Mouse (Mus musculus) hindbrain, embryonic 14.5 days (tissue): ENCODE measurements at regions not wholly inside any gene's neighbourhood (a gene's known extent, or its start where the extent isn't known, plus 50 kb on each side); places are given as distances from the start of the nearest gene placed in this dataset.

ENCODE experiments used
- ATAC-seq: fragments of 200-750 bp; cut with Nextera tagmentation; 2 replicates; pipeline ENCODE4 v1.8.0; 2017; ENCODE audit warnings: moderate number of reproducible peaks, mild to moderate bottlenecking, moderate TSS enrichment, moderate library complexity; ENCODE audit not compliant: low FRiP score
- DNase-seq: peaks from one replicate; pipeline ENCODE4 v3.0.0-alpha.2; 2015; ENCODE audit warnings: low spot score
- H3K27ac ChIP-seq: fragments of 300-500 bp; sonication (generic); 2 replicates; pipeline ENCODE4 v1.5.1; 2014; ENCODE audit warnings: mild to moderate bottlenecking, moderate library complexity
- H3K27me3 ChIP-seq: fragments of 300-500 bp; sonication (generic); 2 replicates; pipeline ENCODE4 v1.6.1; 2014; ENCODE audit warnings: mild to moderate bottlenecking, low read length, mixed read lengths; ENCODE audit not compliant: control insufficient read depth, insufficient read depth
- H3K36me3 ChIP-seq: fragments of 300-500 bp; sonication (generic); replicated peaks from 2 replicates; pipeline ENCODE4 v1.6.1; 2014; ENCODE audit not compliant: control insufficient read depth, insufficient read depth
- H3K4me1 ChIP-seq: fragments of 300-500 bp; sonication (generic); replicated peaks from 2 replicates; pipeline ENCODE4 v1.6.1; 2014; ENCODE audit warnings: antibody characterized with exemption, low read length, mixed read lengths; ENCODE audit not compliant: control insufficient read depth, insufficient read depth
- H3K4me2 ChIP-seq: fragments of 300-500 bp; sonication (generic); replicated peaks from 2 replicates; pipeline ENCODE4 v1.6.1; 2014; ENCODE audit warnings: mild to moderate bottlenecking, moderate library complexity
- H3K4me3 ChIP-seq: fragments of 300-500 bp; sonication (generic); replicated peaks from 2 replicates; pipeline ENCODE4 v1.5.1; 2014; ENCODE audit warnings: mild to moderate bottlenecking, low read length
- H3K9ac ChIP-seq: fragments of 300-500 bp; sonication (generic); 2 replicates; pipeline ENCODE4 v1.6.1; 2014
- H3K9me3 ChIP-seq: fragments of 300-500 bp; sonication (generic); 2 replicates; pipeline ENCODE4 v1.6.1; 2016; ENCODE audit warnings: low read length; ENCODE audit not compliant: control insufficient read depth
- WGBS: fragments of 180-500 bp; shearing (Covaris S2); extraction: QIAGEN DNeasy Blood & Tissue Kit; methylation state at CpG from one replicate; pipeline ENCODE4 v1.1.7; 2014; 5-methylcytosine and 5-hydroxymethylcytosine counted together

DNA sequence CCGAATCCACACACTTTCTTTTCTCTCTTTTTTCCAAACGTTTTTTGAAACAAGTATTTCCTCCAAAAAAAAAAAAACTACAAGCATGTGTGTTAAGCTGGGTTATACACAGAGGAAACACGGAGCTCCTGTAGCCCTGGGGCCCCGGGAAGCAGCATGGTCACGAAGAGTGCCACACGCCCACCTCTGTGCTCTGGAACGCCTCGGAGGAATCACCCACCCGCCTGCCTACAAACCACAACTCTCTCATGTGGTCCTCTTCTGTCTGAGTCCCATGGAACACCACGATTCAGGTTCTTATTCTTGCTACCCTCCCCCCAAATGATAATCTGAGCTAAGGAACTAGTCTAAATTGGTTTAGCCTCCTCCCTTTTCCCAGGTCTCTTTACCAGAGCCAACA, 98.6 kb upstream of the Ptpn13 start:
- no peaks in the 10 kb centered on the region for H3K4me1 ChIP-seq
- no peaks in the 10 kb centered on the region for H3K27me3 ChIP-seq
- no peaks in the 10 kb centered on the region for H3K36me3 ChIP-seq
- 81% methylated on average over 10 of the region's 10 CpGs for WGBS
- ATAC-seq: no peak
- 0 out of 2 replicates have a peak, but pooled peaks cover 4% of the 10 kb centered on the region for H3K9me3 ChIP-seq
- DNase-seq: no peak
- H3K4me2 ChIP-seq: no peak overlapping the region
- no peak overlapping the region for H3K9ac ChIP-seq
- no peak overlapping the region for H3K4me3 ChIP-seq
- H3K27ac ChIP-seq: no peak overlapping the region

DNA sequence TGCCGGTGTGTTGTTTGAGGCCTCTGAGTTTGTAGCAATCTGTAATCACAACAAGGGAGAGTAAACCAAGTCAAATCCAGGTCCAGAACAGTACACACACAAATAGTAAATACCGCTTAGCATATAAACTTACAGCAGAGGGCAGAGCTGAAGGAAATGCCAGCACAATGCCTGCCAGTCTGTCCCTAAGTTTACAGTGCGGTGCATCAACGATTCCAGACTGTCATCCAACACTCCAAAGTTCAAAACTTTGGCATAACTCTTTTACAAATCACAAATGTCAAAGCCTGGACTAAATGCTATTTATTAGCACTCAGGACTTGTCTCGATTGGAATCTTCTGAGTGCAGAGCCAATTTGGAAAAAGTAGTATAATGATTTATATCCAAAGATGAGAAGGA, 104.7 kb upstream of the Ptpn13 start:
- no peak overlapping the region for H3K4me3 ChIP-seq
- no peak overlapping the region for H3K4me2 ChIP-seq
- no peaks in the 10 kb centered on the region for H3K27me3 ChIP-seq
- ATAC-seq (no peak), DNase-seq (no peak)
- H3K27ac ChIP-seq: no peak overlapping the region
- H3K4me1 ChIP-seq: no peaks in the 10 kb centered on the region
- H3K36me3 ChIP-seq: no peaks in the 10 kb centered on the region
- H3K9ac ChIP-seq: no peak overlapping the region
- H3K9me3 ChIP-seq: no peaks in the 10 kb centered on the region
- 73% methylated on average over 5 of the region's 5 CpGs for WGBS

DNA sequence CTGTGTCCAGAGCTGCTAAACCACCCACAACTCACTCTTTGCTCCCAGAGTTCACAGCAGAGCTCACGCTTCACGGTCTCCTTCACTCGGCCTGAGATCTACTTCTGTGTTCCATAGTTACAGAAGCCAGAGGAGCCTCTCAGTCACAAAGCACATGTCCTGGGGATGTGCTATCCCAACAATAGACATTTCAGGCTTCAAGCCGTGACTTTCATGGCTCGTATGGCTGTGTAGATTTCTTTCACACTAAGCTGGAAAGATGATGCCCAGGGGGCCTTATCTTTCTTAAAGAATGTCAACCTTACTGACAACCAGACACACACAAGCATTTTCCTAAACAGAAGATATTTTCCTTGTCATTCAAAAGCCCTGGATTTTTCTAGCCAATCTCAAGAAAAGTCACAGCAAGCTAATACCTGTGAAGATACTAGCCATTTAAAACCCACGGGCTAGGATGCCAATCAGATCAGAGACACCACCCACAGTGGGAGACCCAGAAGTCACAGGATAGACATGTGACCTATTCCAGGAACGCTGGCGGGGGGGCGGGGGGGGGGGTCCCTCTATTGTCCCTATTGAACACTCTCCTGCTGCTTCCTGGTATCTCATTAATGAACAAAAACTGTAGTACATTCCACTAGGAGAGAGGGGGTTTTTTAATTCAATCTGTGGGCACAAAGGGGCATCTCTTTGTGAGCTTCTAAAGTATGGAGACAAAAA, 98.8 kb upstream of the Mapk10 start:
- Histone ChIP-seq H3K9me3 (no peaks in the 10 kb centered on the region), H3K27me3 (no peaks in the 10 kb centered on the region), H3K9ac (no peak overlapping the region), H3K4me2 (no peak overlapping the region), H3K4me1 (peaks cover 12% of the 10 kb centered on the region; the same call in 1 of the 2 replicates), H3K36me3 (no peaks in the 10 kb centered on the region), H3K4me3 (no peak overlapping the region), H3K27ac (0 out of 2 replicates have a peak overlapping the region, but pooled peaks have one; percentile 38)
- 9% methylated on average over 9 of the region's 9 CpGs for WGBS
- ATAC-seq (no peak), DNase-seq (peak; percentile 50)

DNA sequence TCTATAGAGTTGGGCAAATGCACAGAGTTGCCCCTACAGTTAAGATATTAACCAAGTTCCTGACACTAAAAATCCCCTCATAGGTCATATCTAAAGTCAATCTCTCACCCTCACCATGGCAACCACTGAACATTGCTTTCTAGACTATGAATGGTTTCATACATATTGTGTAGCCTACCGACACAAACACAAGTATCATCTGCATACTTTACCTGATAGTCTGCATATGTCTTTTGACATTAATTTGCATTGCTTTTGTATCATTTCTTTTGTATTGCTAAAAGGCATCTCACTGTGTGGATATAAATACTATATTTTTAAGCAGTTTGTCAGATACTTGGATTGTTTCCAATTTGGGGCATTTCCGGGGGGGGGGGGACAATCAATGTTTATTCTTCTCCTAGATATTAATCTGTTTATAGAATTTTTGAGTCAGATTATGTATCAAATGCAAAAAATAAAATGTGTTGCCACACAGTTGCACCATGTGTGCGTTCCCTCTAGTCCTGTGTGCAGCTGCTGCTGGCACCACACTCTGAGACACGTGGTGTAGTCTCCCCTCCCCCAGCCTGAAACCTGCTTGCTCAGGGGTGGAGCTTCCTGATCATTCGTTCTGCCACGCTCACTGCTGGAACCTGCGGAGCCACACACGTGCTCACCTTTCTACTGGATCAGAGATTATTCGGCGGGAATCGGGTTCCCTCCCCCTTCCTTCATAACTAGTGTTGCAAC, 94.7 kb upstream of the Mapk10 start:
- Histone ChIP-seq H3K4me3 (no peak overlapping the region), H3K9ac (no peak overlapping the region), H3K4me1 (peaks cover 12% of the 10 kb centered on the region; the same call in 1 of the 2 replicates), H3K27me3 (no peaks in the 10 kb centered on the region), H3K4me2 (no peak overlapping the region), H3K36me3 (no peaks in the 10 kb centered on the region), H3K9me3 (0 out of 2 replicates have a peak, but pooled peaks cover 3% of the 10 kb centered on the region), H3K27ac (no peak overlapping the region)
- peak; percentile 69; the same call in 1 of the 2 replicates for ATAC-seq
- WGBS: 52% methylated on average over 11 of the region's 11 CpGs
- DNase-seq: no peak

DNA sequence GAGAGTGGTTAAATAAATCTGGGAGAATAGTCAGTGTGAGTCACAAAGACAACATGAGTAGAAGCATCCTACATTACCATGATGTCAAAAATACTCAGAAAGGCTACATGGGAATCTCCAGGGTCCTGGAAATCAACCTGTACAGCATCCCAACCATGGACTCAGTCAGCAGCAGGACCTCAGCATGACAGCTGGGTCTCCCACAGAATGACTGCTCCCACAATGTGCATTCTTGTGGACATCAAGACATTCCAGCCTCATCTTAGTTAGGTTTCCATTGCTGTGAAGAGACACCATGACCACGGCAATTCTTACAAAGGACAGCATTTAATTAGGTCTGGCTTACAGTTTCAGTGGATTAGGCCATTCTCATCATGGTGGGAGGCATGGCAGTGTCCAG, 93.8 kb upstream of the Mapk10 start:
- Histone ChIP-seq H3K9me3 (0 out of 2 replicates have a peak, but pooled peaks cover 3% of the 10 kb centered on the region), H3K36me3 (no peaks in the 10 kb centered on the region), H3K27ac (no peak overlapping the region), H3K9ac (no peak overlapping the region), H3K27me3 (no peaks in the 10 kb centered on the region), H3K4me2 (no peak overlapping the region), H3K4me3 (no peak overlapping the region), H3K4me1 (0 out of 2 replicates have a peak, but pooled peaks cover 7% of the 10 kb centered on the region)
- WGBS: 100% methylated on average over 1 of the region's 1 CpGs
- DNase-seq (no peak), ATAC-seq (no peak)

DNA sequence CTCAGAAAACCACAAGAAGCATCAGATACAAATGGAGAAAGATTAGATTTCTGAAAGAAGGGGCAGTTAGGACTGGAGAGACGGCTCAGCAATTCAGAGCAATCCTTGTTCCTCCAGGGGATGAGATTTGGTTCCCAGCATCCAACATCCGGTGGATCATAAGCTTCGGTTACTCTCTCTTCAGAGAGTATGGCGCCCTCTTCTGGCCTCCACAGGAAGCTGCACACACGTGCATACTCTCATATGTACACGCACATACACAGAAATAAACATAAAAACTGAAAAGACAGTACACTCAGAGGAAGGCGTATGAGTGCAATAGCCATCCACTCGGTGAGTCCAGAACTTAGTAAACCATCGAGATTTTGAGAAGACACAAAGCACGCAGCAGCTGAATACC, 91.6 kb upstream of the Mapk10 start:
- 0 out of 2 replicates have a peak, but pooled peaks cover 3% of the 10 kb centered on the region for H3K9me3 ChIP-seq
- DNase-seq (no peak), ATAC-seq (no peak)
- no peak overlapping the region for H3K4me3 ChIP-seq
- no peak overlapping the region for H3K27ac ChIP-seq
- no peak overlapping the region for H3K4me2 ChIP-seq
- 92% methylated on average over 10 of the region's 10 CpGs for WGBS
- no peaks in the 10 kb centered on the region for H3K36me3 ChIP-seq
- no peaks in the 10 kb centered on the region for H3K27me3 ChIP-seq
- no peak overlapping the region for H3K9ac ChIP-seq
- no peaks in the 10 kb centered on the region for H3K4me1 ChIP-seq

DNA sequence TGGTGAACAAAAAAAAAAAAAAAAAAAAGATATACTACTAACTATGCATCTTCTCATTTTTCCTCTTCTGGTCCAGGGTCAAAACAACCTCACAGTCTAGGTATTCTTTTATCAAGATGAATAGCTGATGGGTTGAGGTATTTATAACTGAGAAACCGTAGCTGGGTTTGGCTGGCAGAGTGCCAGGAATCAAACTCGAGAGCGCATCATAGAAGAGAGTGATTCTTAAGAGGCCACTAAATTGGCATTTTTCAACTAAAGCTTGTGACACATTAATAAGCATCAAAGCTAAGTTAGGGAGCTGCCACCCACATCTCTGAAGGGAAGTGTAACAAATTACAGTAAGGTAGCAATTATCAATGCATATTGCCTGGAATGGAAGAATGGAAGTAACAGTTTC, 90.2 kb upstream of the Mapk10 start:
- Histone ChIP-seq H3K27me3 (no peaks in the 10 kb centered on the region), H3K4me2 (no peak overlapping the region), H3K9ac (no peak overlapping the region), H3K4me3 (no peak overlapping the region), H3K9me3 (peaks cover 9% of the 10 kb centered on the region; the same call in 1 of the 2 replicates), H3K36me3 (no peaks in the 10 kb centered on the region), H3K27ac (no peak overlapping the region), H3K4me1 (no peaks in the 10 kb centered on the region)
- DNase-seq: no peak
- 54% methylated on average over 3 of the region's 3 CpGs for WGBS
- ATAC-seq: no peak

DNA sequence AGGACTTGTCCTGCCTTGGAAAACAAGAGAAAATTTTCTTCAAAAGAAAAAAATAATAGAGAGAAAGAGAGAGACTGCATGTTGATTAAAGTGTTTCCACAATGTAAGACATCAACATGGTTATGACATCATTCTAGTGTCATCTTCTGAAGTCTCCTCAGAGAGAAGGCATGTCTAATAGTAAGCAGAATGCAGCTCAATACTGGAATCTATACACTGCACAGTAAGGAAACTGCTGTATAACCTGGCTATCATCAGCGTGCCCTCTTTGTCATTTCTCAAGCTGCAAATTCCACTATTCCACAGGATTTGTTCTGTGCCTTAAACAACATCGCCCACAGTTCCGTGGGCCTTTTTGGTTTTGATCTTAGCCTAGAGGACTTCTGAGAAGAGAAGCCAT, 82.8 kb upstream of the Mapk10 start:
- ATAC-seq (no peak), DNase-seq (no peak)
- Histone ChIP-seq H3K4me3 (no peak overlapping the region), H3K27me3 (no peaks in the 10 kb centered on the region), H3K4me2 (no peak overlapping the region), H3K9me3 (peaks cover 6% of the 10 kb centered on the region; the same call in 1 of the 2 replicates), H3K27ac (peak overlapping the region; percentile 66), H3K36me3 (no peaks in the 10 kb centered on the region), H3K9ac (no peak overlapping the region), H3K4me1 (0 out of 2 replicates have a peak, but pooled peaks cover 6% of the 10 kb centered on the region)
- WGBS: 74% methylated on average over 3 of the region's 3 CpGs

DNA sequence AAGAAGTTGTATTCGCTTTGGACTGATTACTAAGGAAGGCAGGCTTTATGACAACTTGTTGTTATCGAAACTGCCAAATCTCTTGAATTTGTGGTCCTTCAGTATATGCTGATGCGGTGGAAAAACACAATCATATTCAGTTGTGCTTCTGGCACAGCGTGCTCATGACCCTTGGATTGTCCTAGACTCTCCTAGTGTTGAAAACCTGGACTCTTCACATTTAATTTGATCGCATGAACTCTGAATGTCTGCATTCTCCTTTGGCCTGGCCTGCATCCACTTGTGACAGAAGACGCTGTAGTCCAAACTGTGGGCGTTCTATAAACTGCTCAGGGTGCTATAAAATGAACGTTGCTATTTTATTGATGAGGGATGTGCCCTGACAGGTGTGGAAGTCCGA, 80.6 kb upstream of the Mapk10 start:
- WGBS: 93% methylated on average over 9 of the region's 9 CpGs
- no peak for ATAC-seq
- H3K4me3 ChIP-seq: no peak overlapping the region
- no peaks in the 10 kb centered on the region for H3K36me3 ChIP-seq
- no peak for DNase-seq
- H3K4me1 ChIP-seq: 0 out of 2 replicates have a peak, but pooled peaks cover 6% of the 10 kb centered on the region
- no peaks in the 10 kb centered on the region for H3K27me3 ChIP-seq
- H3K27ac ChIP-seq: no peak overlapping the region
- H3K9me3 ChIP-seq: peaks cover 2% of the 10 kb centered on the region; the same call in 1 of the 2 replicates
- no peak overlapping the region for H3K4me2 ChIP-seq
- no peak overlapping the region for H3K9ac ChIP-seq
